Mouse (Mus musculus): ENCODE data around the gene Prrt3. TPM values are rescaled to one million over a fixed set of nuclear protein-coding genes. Genes with fewer than 3 reads are reported as not detected.

Prrt3 gene
- 1.3 and 1.7 TPM in 2 replicates for polyA plus RNA-seq (2012; rRNA removed)

DNA sequence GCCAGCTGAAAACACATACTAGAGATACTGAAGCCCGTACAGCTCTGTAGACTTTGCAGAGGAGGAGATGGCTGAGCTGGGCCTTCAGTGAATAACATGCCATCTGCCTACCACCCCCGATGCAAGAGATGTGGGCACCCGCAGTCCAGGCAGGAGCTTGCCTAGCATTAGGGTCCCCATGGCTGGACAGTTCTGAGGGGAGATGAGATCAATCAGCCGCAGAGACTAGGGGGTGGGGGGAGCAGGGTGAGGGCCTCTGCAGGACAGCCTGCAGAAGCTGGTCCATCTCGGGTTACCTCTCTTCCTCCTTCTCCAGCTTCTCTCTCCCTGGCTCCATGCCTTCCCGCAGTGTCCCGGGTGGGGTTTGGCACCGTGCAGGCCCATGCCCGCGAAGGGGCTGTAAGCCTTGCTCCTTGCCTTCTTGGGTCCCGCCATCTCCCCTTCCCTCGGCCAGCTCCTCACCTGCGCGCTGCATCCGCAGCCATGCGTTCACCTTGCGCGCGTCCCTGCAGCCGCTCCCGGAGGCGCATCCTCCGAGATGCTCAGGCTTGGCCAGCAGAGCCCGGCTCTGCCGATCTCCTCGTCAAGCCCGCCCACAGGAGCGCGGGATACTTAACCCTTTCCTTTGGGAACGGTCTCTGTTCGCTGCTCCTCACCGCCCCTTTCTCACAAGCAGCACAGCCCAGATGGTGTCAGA lies at the start of gene Prrt3:
Prrt3 (minus strand) TSS at position 544 of the 697 bp plus-strand sequence.

DNA sequence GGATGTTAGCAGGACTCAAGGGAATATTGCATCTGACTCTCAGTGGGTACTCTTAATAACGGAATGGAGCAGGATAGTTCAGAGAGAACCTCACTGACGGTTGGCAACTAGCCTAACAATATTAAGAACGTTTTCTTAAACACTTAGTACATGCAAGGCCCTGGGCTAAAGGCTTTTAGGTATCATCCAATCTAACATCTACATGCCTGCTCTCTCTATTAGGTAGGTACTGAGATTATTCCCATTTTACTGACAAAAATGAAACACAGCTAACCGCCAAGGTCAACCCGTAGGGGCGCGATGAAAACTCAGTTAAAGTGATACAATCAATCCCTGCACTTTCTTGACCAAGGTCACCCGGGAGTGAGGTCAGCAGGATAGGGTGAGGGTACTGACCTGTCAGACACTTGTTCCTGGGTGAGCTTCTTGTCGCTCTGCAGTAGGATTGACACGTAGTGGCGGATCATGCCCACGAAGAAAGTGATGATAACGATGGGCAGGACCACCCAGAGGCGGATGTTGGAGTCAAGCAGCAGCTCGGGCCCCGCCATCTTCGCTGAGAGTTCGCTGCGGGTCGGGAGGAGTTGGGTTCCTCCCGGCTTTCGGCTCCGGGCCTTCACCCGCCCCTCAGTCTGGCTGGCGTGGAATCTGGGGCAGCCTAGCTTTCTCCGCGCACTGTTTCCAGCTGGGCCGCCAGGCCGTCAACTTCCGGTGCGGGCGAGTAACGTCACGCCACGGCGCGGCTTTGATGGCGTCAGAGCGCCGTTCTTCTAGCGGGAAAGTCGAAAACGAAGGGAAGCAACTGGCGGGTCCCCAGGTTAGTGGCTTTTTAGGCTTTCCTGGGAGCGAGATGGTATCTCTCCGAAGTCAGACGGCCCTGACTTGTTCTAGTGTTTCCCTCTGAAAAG lies 29.5 kb upstream of the Prrt3 start, which contains the start of the genes Emc3 and Fancd2:
Emc3 (minus strand) TSS at position 721 of the 908 bp plus-strand sequence.
Fancd2 (plus strand) TSS at position 751 of the 908 bp plus-strand sequence.

DNA sequence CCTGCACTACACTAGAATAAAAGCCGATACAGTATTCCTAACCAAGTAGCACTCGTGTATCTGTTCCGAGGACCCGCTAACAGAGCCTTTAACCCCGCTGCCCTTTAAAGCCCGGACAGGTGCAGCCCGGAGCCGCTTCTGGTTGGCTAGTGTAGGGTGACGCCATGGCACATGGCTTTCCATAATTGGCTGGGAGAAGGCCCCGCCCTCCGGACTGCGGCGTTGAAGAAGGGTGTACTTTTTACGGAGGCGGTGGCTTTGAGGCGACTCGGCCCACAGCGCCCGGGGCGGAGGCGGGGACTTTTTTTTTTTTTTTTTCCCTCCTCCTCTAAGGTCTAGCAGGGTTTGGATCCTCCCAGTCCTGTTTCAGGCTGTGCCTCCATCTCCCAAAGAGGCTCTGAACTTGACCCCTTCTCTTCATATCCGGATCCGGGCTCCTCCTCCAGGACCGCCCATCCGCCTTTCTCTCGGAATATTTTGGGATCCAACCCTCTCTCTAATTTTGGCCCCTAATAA lies 18.6 kb downstream of the Prrt3 start, which contains the start of gene Creld1:
Creld1 (plus strand) TSS at position 198 of the 516 bp plus-strand sequence.

DNA sequence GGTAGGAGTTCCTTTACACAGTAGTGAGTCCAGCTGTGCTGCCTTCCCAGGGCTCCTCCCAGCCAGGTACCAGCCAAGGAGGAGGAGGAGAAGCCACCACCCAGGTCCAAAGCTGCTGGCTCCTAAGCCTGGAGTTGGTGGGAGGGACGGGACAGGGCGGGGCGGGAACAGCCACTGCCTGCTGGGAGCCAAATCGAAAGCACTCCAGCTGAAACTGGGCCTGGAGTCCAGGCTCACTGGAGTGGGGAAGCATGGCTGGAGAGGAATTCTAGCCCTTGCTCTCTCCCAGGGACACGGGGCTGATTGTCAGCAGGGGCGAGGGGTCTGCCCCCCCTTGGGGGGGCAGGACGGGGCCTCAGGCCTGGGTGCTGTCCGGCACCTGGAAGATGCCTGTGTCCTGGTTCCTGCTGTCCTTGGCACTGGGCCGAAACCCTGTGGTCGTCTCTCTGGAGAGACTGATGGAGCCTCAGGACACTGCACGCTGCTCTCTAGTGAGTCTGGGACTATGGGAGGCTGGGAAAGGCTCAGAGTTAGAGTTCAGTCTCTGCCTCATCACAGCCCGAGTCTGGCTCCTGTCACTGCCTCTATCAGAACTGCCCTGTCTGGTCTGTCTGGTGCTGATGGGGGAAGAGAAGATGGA lies 30.3 kb downstream of the Prrt3 start, which contains the start of gene Il17rc:
Il17rc (plus strand) TSS at position 131 of the 640 bp plus-strand sequence.

DNA sequence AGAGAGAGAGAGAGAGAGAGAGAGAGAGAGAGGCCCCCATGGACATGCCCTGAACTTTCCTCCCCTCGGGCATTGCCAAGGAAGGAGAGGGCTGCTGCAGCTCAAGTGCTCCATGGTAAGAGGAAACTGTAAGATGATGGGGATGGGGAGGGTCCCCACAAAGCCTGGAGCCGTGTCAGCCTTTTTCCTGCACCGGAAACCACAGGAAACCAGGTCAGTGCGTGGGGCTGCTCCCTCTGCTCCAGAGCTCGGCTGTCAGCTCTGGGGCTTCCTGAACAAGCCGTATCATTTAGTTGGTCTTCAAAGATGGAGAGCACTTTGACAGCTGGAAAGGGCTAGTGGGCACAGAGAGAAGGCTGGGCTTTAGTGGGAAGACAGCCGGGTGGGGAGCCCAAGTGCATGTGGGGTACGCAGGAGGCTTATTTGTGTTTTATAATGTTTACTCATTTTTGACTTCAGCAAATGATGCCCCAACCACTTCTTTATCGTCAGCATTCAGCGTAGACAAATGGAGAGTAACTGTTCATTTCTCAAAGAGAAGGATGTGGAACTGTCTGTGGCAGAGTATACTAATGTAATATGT lies 43.7 kb downstream of the Prrt3 start, which contains the start of gene Il17re:
Il17re (plus strand) TSS at position 533 of the 583 bp plus-strand sequence.

Other genes starting within 250 kb of the Prrt3 start
- 0.11 and 0.37 TPM in 2 replicates for gene Cpne9, start 219.6 kb downstream of the Prrt3 start, polyA plus RNA-seq (2012; rRNA removed)
- 44.3 and 47.2 TPM in 2 replicates for gene Brpf1, start 194.8 kb downstream of the Prrt3 start, polyA plus RNA-seq (2012; rRNA removed)
- 14.8 and 21.2 TPM in 2 replicates for gene Ogg1, start 175.0 kb downstream of the Prrt3 start, polyA plus RNA-seq (2012; rRNA removed)
- gene Camk1, start 157.9 kb downstream of the Prrt3 start, polyA plus RNA-seq (2012; rRNA removed): 33.0 and 41.1 TPM in 2 replicates
- gene Tada3, start 124.0 kb downstream of the Prrt3 start, polyA plus RNA-seq (2012; rRNA removed): 42.3 and 67.4 TPM in 2 replicates
- gene Arpc4, start 123.8 kb downstream of the Prrt3 start, polyA plus RNA-seq (2012; rRNA removed): 106 and 112 TPM in 2 replicates
- 13.6 and 16.4 TPM in 2 replicates for gene Ttll3, start 112.7 kb downstream of the Prrt3 start, polyA plus RNA-seq (2012; rRNA removed)
- gene Rpusd3, start 82.6 kb downstream of the Prrt3 start, polyA plus RNA-seq (2012; rRNA removed): 28.4 and 33.2 TPM in 2 replicates
- gene Cidec, start 66.2 kb downstream of the Prrt3 start, polyA plus RNA-seq (2012; rRNA removed): 0.04 TPM in 2 replicates
- 34.3 and 56.9 TPM in 2 replicates for gene Jagn1, start 59.4 kb downstream of the Prrt3 start, polyA plus RNA-seq (2012; rRNA removed)
- gene Il17re, start 43.4 kb downstream of the Prrt3 start, polyA plus RNA-seq (2012; rRNA removed): 0.66 and 1.4 TPM in 2 replicates
- 2.8 and 3.6 TPM in 2 replicates for gene Il17rc, start 30.5 kb downstream of the Prrt3 start, polyA plus RNA-seq (2012; rRNA removed)
- gene Creld1, start 18.6 kb downstream of the Prrt3 start, polyA plus RNA-seq (2012; rRNA removed): 21.3 and 43.5 TPM in 2 replicates
- gene Emc3, start 29.7 kb upstream of the Prrt3 start, polyA plus RNA-seq (2012; rRNA removed): 27.6 and 47.2 TPM in 2 replicates
- 16.9 and 20.6 TPM in 2 replicates for gene Fancd2, start 29.8 kb upstream of the Prrt3 start, polyA plus RNA-seq (2012; rRNA removed)
- 0.07 TPM in 1 of 2 replicates, not detected in the other for gene Fancd2os, start 98.8 kb upstream of the Prrt3 start, polyA plus RNA-seq (2012; rRNA removed)
- 189 and 208 TPM in 2 replicates for gene Brk1, start 102.8 kb upstream of the Prrt3 start, polyA plus RNA-seq (2012; rRNA removed)
- gene Vhl, start 122.0 kb upstream of the Prrt3 start, polyA plus RNA-seq (2012; rRNA removed): 33.9 and 52.3 TPM in 2 replicates
- gene Irak2, start 136.5 kb upstream of the Prrt3 start, polyA plus RNA-seq (2012; rRNA removed): 6.1 and 10.3 TPM in 2 replicates
- 23.7 and 28.2 TPM in 2 replicates for gene Tatdn2, start 195.1 kb upstream of the Prrt3 start, polyA plus RNA-seq (2012; rRNA removed)
- 0.62 and 0.71 TPM in 2 replicates for gene Ghrl, start 217.9 kb upstream of the Prrt3 start, polyA plus RNA-seq (2012; rRNA removed)
- gene Sec13, start 238.8 kb upstream of the Prrt3 start, polyA plus RNA-seq (2012; rRNA removed): 136 and 247 TPM in 2 replicates